Mouse (Mus musculus) hindbrain, embryonic 13.5 days (tissue): ENCODE data around the gene Mphosph10. TPM values are rescaled to one million over a fixed set of nuclear protein-coding genes. Genes with fewer than 3 reads are reported as not detected.

Source experiments
- ATAC-seq: fragments of 200-750 bp; cut with Nextera tagmentation; 2 replicates; pipeline ENCODE4 v1.8.0; 2017; ENCODE audit warnings: moderate TSS enrichment; ENCODE audit not compliant: low FRiP score
- H3K27ac ChIP-seq: fragments of 300-500 bp; sonication (generic); 2 replicates; pipeline ENCODE4 v1.5.1; 2015; ENCODE audit warnings: inconsistent platforms, mild to moderate bottlenecking, moderate library complexity
- H3K27me3 ChIP-seq: fragments of 300-500 bp; sonication (generic); 2 replicates; pipeline ENCODE4 v1.6.1; 2015; ENCODE audit warnings: mild to moderate bottlenecking, inconsistent platforms
- H3K36me3 ChIP-seq: fragments of 300-500 bp; sonication (generic); 2 replicates; pipeline ENCODE4 v1.6.1; 2015; ENCODE audit warnings: mild to moderate bottlenecking, inconsistent platforms
- H3K4me1 ChIP-seq: fragments of 300-500 bp; sonication (generic); replicated peaks from 2 replicates; pipeline ENCODE4 v1.6.1; 2015; ENCODE audit warnings: inconsistent platforms
- H3K4me2 ChIP-seq: fragments of 300-500 bp; sonication (generic); 2 replicates; pipeline ENCODE4 v1.6.1; 2015; ENCODE audit warnings: inconsistent platforms, mild to moderate bottlenecking, moderate library complexity
- H3K4me3 ChIP-seq: fragments of 300-500 bp; sonication (generic); 2 replicates; pipeline ENCODE4 v1.5.1; 2015; ENCODE audit warnings: mild to moderate bottlenecking, inconsistent platforms
- H3K9ac ChIP-seq: fragments of 300-500 bp; sonication (generic); 2 replicates; pipeline ENCODE4 v1.6.1; 2015; ENCODE audit warnings: mild to moderate bottlenecking, inconsistent platforms
- H3K9me3 ChIP-seq: fragments of 300-500 bp; sonication (generic); 2 replicates; pipeline ENCODE4 v1.6.1; 2016; ENCODE audit warnings: inconsistent platforms
- WGBS: fragments of 180-500 bp; shearing (Covaris S2); methylation state at CpG from one replicate; pipeline ENCODE4 v1.1.7; 2015; 5-methylcytosine and 5-hydroxymethylcytosine counted together
- polyA plus RNA-seq: library from polyadenylated mRNA; unstranded; fragments of >200 nt; fragmentation: Nextera tagmentation; extraction: Ambion mirVana; gene quantifications from 2 replicates; pipeline ENCODE4 v1.2.1, GENCODE M21; 2015

The Mphosph10 gene
- 27.9 and 28.8 TPM in 2 replicates for polyA plus RNA-seq

DNA sequence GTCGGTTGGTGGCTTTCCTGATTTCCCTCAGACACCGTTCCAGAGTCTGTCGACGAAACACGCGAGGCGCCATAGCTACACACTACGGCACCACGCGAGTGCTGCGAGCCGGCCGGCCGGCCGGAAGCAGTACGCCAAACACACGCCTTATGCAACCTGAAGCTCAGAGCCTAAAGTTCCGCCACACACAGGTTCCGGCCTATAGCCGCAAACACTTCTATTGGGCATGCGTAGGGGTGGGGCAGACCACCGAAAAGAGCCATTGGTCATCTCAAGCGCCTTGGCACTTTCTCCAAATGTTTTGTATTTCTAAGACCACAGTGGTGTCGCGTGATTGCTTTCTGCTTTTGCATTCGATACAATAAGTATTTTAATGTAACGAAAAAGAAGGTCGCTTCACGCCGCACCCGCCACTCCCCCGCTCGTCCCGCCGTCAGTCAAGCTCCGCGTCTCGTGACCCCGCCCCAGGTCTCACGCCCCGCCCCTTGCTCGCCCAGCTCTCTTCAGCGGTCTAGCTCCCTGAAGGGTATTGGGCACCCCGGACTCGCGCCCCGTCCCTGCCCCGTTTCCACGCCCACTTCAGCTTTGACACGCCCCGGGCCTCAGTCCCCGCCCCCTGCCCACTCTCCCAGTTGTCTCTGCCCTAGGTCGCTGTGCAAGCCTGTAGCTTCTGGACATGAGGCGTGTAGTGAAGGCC is at the start of gene Mphosph10, which contains the start of gene Mcee:
Gene Mphosph10 (minus strand): TSS at position 147 of the 697 bp plus-strand sequence.
Gene Mcee (plus strand): TSS at position 486 of the 697 bp plus-strand sequence.
- Histone ChIP-seq H3K36me3 (peaks cover 22% of the 10 kb centered on the region), H3K9ac (peak within 1 kb of the TSS; percentile 81), H3K4me2 (peak within 1 kb of the TSS; percentile 97), H3K9me3 (no peaks in the 10 kb centered on the region), H3K27me3 (no peaks in the 10 kb centered on the region), H3K4me3 (peak within 1 kb of the TSS; percentile 66), H3K4me1 (peaks cover 19% of the 10 kb centered on the region), H3K27ac (peak within 1 kb of the TSS; percentile 80)
- whole genome bisulfite sequencing, result under 1% methylated on average over 54 of the region's 54 CpGs
- peak; percentile 98 for ATAC-seq

DNA sequence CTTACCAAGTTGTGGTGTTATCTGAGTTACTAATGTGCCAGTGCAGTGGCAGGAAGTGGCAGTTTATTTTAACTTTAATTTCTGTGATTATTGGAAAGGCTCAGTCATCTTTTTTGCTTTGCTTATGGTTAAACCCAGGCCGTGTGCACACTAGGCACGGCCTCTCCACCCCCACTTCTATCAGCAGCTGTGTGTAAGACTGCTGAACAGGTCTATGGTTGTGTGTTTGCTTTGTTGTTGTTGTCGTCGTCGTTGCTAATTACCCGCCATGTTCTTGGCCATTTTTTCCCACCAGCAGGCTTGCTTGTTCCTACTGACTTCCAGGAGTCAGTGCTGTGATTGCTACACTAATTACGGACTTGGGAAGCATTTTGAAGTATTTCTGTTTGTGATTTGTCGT is 48.5 kb upstream of the Mphosph10 start:
- H3K27me3 ChIP-seq, result 0 out of 2 replicates have a peak, but pooled peaks cover 1% of the 10 kb centered on the region
- no peak for ATAC-seq
- H3K36me3 ChIP-seq, result no peaks in the 10 kb centered on the region
- no peak overlapping the region for H3K4me2 ChIP-seq
- no peak overlapping the region for H3K4me3 ChIP-seq
- H3K9ac ChIP-seq, result no peak overlapping the region
- H3K4me1 ChIP-seq, result peaks cover 12% of the 10 kb centered on the region
- H3K27ac ChIP-seq, result no peak overlapping the region
- WGBS, result 69% methylated on average over 8 of the region's 8 CpGs
- no peaks in the 10 kb centered on the region for H3K9me3 ChIP-seq

DNA sequence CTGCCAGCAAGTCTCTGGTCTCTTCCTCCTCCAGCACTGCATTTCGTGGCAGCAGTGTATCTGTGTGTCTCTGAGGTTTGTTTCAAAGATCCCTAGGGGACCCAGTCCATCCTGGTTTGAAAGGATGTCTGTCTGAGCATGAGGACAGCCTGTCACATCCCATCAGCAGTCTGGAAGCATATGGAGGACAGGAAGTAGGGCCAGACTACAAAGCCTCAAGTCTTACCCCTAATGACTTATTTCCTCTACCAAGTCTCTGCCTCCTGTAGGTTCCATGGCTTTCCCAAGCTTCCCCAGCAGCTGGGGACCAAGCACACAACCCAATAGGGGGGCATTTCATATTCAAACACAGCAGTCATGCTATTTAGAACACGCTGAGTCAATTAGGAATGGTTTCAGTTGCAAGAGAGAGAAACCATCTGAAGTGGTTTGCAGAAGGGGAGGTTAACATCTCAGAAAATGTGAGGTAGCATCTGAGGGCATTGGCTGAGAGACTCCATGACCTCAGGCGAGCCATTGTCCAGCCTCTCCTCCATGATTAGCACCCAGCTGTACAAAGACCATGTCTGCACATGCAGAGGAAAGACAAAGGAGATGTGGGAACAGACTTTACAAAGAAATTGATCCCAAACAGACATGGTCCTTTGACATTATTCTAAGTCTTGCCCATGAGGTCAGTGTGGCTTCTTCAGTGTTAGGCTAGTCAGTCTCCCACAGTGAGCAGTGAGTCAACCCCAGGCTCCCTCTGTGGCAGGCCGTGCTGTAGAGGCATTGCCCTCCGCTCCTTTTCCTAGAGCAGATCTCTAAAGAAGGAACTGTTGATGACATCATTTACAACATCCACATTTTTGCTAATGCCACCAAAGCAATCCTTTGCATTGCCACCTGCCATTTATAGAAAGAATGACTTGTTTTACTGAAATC is 47.8 kb upstream of the Mphosph10 start:
- 50% methylated on average over 5 of the region's 5 CpGs for WGBS
- Histone ChIP-seq H3K9me3 (no peaks in the 10 kb centered on the region), H3K4me2 (no peak overlapping the region), H3K4me1 (peaks cover 12% of the 10 kb centered on the region), H3K36me3 (no peaks in the 10 kb centered on the region), H3K27me3 (0 out of 2 replicates have a peak, but pooled peaks cover 3% of the 10 kb centered on the region), H3K27ac (no peak overlapping the region), H3K4me3 (no peak overlapping the region), H3K9ac (no peak overlapping the region)
- peak; percentile 66; the same call in 1 of the 2 replicates for ATAC-seq

DNA sequence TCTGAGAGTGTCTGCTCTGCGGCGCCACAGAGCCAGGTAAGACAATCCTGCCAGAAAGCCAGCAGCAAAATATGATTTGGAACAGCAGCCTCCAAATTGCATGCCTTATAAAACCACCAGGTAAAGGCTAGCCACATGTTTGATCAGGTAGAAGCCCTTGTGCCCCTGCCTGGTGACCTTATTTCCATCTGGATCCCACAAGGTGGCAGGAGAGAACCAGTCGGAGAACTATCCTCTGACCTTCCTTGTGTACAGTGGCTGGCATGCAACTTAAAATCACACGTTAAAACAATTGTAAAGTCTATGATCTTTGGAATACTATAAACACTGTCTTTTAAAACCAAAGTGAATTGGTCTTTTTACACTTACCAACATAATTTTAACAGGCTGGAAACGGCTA is 32.8 kb upstream of the Mphosph10 start:
- Histone ChIP-seq H3K9ac (no peak overlapping the region), H3K4me2 (no peak overlapping the region), H3K4me1 (no peaks in the 10 kb centered on the region), H3K36me3 (no peaks in the 10 kb centered on the region), H3K27ac (no peak overlapping the region), H3K9me3 (no peaks in the 10 kb centered on the region), H3K4me3 (no peak overlapping the region), H3K27me3 (no peaks in the 10 kb centered on the region)
- 65% methylated on average over 5 of the region's 5 CpGs for WGBS
- no peak for ATAC-seq

GRCm38 (mm10) chr7:64403989-64404388 is 11.9 kb upstream of the Mphosph10 start:
- no peak for ATAC-seq
- H3K27ac ChIP-seq, result no peak overlapping the region
- H3K36me3 ChIP-seq, result no peaks in the 10 kb centered on the region
- H3K9ac ChIP-seq, result no peak overlapping the region
- WGBS, result 94% methylated on average over 8 of the region's 8 CpGs
- H3K4me2 ChIP-seq, result no peak overlapping the region
- H3K4me3 ChIP-seq, result no peak overlapping the region
- H3K27me3 ChIP-seq, result no peaks in the 10 kb centered on the region
- H3K9me3 ChIP-seq, result no peaks in the 10 kb centered on the region
- no peaks in the 10 kb centered on the region for H3K4me1 ChIP-seq

GRCm38 (mm10) chr7:64402452-64402851 is 10.4 kb upstream of the Mphosph10 start:
- Histone ChIP-seq H3K9ac (no peak overlapping the region), H3K9me3 (no peaks in the 10 kb centered on the region), H3K4me2 (no peak overlapping the region), H3K36me3 (no peaks in the 10 kb centered on the region), H3K4me1 (no peaks in the 10 kb centered on the region), H3K27me3 (no peaks in the 10 kb centered on the region), H3K27ac (no peak overlapping the region), H3K4me3 (no peak overlapping the region)
- 95% methylated on average over 4 of the region's 4 CpGs for WGBS
- no peak for ATAC-seq

DNA sequence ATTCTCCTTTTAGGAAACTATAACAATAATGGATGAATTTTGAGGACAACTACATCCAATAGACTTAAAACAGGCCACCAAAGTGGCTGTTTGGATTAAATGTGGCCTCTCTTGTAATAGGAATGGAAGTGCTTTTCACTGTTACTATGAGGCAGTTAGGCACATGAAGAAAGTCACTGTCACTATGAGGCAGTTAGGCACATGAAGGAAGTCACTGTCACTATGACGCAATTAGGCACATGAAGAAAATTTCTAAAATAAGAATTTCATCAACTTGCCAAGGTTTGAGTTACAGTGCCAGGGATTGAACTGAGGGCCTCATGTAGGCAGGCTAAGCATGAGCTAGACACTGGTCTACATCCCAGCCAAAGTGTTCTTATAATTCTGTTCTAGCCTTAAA is 8.7 kb upstream of the Mphosph10 start:
- Histone ChIP-seq H3K4me3 (no peak overlapping the region), H3K27ac (no peak overlapping the region), H3K27me3 (no peaks in the 10 kb centered on the region), H3K36me3 (no peaks in the 10 kb centered on the region), H3K9me3 (no peaks in the 10 kb centered on the region), H3K9ac (no peak overlapping the region), H3K4me1 (no peaks in the 10 kb centered on the region), H3K4me2 (no peak overlapping the region)
- no peak for ATAC-seq
- WGBS, result 98% methylated on average over 1 of the region's 1 CpGs

GRCm38 (mm10) chr7:64392819-64393151 is 717 bp upstream of the Mphosph10 start:
- Histone ChIP-seq H3K4me2 (peak overlapping the region; percentile 97), H3K27ac (peak overlapping the region; percentile 80), H3K27me3 (no peaks in the 10 kb centered on the region), H3K9me3 (no peaks in the 10 kb centered on the region), H3K36me3 (peaks cover 19% of the 10 kb centered on the region), H3K4me3 (peak overlapping the region; percentile 66), H3K9ac (peak overlapping the region; percentile 81), H3K4me1 (peaks cover 19% of the 10 kb centered on the region)
- WGBS, result 2% methylated on average over 15 of the region's 15 CpGs
- ATAC-seq, result no peak

DNA sequence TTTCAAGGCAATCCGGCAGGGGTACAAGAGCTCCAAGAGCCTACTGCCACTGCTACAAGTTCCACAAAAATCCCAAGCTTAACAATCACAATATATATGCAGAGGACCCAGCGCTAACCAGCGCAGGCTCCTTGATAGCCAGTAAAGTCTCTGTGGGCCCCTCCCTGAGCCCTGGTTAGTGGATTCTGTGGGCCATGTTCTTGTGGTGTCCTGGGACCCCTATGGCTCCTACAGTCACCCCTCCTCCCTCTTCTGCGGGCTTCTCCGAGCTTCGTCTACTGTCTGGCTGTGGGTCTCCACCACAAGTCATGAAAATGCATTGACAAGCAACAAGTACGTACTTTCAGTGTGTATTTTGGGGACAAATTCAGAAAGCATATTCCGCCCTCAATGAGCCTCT is 589 bp downstream of the Mphosph10 start:
- Histone ChIP-seq H3K27me3 (no peaks in the 10 kb centered on the region), H3K9ac (peak overlapping the region; percentile 81), H3K4me2 (peak overlapping the region; percentile 97), H3K4me1 (peaks cover 19% of the 10 kb centered on the region), H3K36me3 (peaks cover 28% of the 10 kb centered on the region), H3K27ac (peak overlapping the region; percentile 80; the same call in 1 of the 2 replicates), H3K9me3 (no peaks in the 10 kb centered on the region), H3K4me3 (peak overlapping the region; percentile 66)
- WGBS, result 3% methylated on average over 8 of the region's 8 CpGs
- ATAC-seq, result no peak

DNA sequence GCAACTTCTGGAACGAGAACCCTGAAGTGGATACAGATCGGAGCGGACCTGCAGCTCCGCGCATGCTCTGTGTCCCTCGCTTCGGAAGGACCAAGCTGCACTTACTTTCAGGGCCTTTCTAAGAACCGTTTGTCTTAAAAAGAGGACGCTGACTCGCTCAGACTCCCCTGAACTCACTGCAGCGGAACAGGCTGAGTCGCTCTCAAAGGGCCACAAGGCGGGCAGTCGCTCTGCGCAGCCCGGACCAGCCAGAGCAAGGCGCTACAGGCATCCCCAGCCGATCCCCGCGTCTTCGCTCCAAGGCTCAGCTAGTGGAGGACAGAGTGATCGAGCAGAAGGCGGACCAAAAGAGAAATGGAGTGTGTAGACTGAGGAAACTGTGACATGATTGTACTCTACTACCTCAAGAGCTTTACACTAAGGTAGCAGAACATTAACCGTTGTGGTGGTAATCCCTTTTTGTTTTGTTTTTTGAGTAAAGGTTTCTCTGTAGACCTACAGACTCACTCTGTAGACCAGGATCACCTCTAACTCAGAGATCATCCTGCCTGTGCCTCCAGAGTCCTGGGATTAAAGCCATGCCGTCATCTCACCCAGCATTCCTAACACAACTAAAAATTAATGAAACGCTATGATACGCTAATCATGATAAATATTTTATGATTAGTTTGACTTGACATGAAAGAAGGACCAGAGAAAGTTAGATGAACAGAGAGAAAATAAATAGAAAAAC is 18.1 kb downstream of the Mphosph10 start, which contains the start of gene Fan1:
Gene Fan1 (minus strand): TSS at position 266 of the 733 bp plus-strand sequence.
- Histone ChIP-seq H3K9ac (peak within 1 kb of the TSS; percentile 77), H3K4me2 (peak within 1 kb of the TSS; percentile 63), H3K36me3 (peaks cover 36% of the 10 kb centered on the region), H3K4me1 (peaks cover 16% of the 10 kb centered on the region), H3K9me3 (no peaks in the 10 kb centered on the region), H3K27ac (peak within 1 kb of the TSS; percentile 92), H3K4me3 (peak within 1 kb of the TSS; percentile 66), H3K27me3 (no peaks in the 10 kb centered on the region)
- ATAC-seq, result peak; percentile 96
- 5% methylated on average over 27 of the region's 27 CpGs for WGBS

DNA sequence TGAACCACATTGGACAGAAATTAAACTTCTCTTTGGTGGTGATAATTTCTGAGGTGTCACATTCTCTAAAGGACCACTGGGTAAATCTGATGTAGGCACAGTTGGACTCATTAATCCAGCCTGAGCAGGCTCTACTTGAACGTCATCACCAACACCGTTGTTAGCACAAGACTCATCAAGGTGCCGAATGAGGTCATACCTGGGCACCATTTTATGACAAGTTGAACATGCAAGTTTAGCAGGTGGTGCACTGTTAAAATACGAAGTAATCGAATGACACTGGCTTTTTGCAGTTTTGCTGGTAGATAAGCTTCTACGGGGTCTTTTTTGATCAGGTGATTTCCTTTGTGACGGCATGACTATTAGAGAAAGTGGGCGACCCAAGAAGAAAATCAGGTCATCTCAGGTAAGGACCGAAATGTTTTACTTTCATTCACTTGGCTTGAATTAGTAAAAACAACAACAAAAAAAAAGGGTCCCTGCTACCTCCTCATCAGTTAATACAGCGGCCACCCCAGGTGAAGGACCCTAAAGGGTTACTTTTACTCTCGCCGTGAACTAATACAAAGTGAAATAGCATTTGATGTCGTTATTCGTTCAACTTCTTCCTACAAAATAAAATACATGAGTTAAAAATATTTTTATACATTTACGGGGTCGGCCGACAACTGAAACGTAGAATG is 18.8 kb downstream of the Mphosph10 start:
- Histone ChIP-seq H3K4me2 (peak overlapping the region; percentile 63), H3K36me3 (peaks cover 36% of the 10 kb centered on the region), H3K27ac (peak overlapping the region; percentile 92), H3K9me3 (no peaks in the 10 kb centered on the region), H3K9ac (peak overlapping the region; percentile 77), H3K4me3 (peak overlapping the region; percentile 66), H3K27me3 (no peaks in the 10 kb centered on the region), H3K4me1 (peaks cover 16% of the 10 kb centered on the region)
- 17% methylated on average over 18 of the region's 18 CpGs for WGBS
- peak; percentile 60 for ATAC-seq
